Mouse (Mus musculus): Measurements from ENCODE around the gene Cbfa2t3. TPM values are rescaled to one million over a fixed set of nuclear protein-coding genes. Genes with fewer than 3 reads are reported as not detected.

Gene Cbfa2t3
- polyA plus RNA-seq, 2 experiments = 1.9 to 3.3 TPM

DNA sequence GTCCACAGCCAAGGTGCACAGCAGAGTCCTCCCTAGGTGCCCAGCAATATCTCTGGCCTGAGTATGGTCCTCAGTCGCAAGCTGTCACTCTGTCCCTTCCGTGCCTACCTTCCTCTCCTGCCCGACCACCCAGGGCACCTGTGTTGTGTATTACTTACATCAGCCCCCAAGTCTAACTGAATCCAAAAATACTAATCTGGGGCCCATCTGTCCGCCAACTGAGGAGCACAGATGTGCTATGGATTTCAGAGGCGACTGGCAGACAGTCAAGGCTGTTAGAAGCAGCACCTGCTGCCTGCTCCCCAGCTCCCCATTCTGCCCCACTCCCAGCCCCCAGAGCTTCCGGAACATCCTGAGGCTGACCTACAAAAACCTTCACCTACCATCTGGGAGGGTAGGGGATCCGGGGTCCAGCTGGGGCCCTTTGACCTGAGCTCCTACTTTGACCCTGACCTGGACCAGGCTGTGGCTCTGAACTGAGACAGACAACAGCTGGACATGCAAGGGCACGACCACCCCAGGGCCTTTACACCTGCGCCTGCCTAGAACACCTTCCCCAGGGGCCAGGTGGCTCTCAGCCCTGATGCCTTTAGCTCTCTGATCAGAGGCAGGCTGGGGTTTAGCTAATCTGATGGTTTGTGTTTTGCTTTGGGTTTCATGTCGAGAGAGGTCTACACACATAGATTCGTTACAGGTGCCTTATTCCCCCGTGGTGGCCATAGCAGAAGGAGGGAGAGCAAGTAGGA lies 13.7 kb upstream of the Cbfa2t3 start:
- ATAC-seq (ENCODE audit: insufficient read depth) (no peak), DNase-seq (ENCODE audit: low read depth in 3 of 3, low spot score in 3 of 3) (no peak)
- WGBS (ENCODE audit: insufficient replicate concordance) = 26% methylated on average over 12 of the region's 12 CpGs
- H3K27ac ChIP-seq = no peak overlapping the region; the same call in 1 of the 2 replicates
- no peak overlapping the region for H3K4me3 ChIP-seq (ENCODE audit: insufficient read depth in 1 of 2, low read depth in 2 of 2, low read length in 2 of 2)
- no peaks in the 10 kb centered on the region for H3K36me3 ChIP-seq (replicated peaks; ENCODE audit: control insufficient read depth, insufficient read depth, low read depth)
- H3K4me1 ChIP-seq (replicated peaks; ENCODE audit: control insufficient read depth in 2 of 2, insufficient read depth in 2 of 2, low read length in 1 of 2) = peaks cover 19 to 26% of the 10 kb centered on the region in 2 experiments
- no peak for TF ChIP-seq EP300 (IDR thresholded peaks at IDR 0.05; ENCODE audit: low read depth)
- no peak for TF ChIP-seq CTCF (IDR thresholded peaks at IDR 0.05; ENCODE audit: low read depth)
- peaks cover 6% of the 10 kb centered on the region; the same call in 1 of the 2 replicates for H3K27me3 ChIP-seq (ENCODE audit: control insufficient read depth, insufficient read depth, low read length)
- peak overlapping the region; percentile 33 for H3K4me2 ChIP-seq (ENCODE audit: low read depth)
- H3K9me3 ChIP-seq (ENCODE audit: control insufficient read depth, low read length) = no peaks in the 10 kb centered on the region
- 0 out of 2 replicates have a peak overlapping the region, but pooled peaks have one; percentile 14 for H3K9ac ChIP-seq (replicated peaks)

DNA sequence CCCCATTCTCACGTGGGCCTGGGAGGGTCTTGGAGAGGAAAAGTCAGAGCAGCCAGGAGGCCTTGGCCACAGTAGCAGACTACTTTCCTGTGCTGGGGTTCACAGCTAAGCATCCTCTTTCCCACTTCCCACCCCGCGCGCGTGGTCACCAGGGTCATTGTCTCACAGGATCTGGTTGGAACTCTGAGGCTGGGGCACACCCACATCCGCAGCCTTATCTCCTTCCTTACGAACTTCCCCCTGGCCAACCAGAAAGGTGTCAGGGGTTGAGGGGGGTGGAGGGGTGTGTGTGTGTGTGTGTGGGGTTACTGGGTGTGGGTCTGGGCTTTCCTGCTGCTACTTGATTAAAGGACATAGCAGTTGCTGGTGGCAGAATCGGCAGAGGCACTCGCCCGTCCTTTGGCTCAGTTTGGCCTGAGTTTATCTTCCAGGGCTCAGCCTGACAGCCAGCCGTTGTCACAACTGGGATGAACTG lies 13.0 kb upstream of the Cbfa2t3 start:
- ATAC-seq (ENCODE audit: insufficient read depth) (peak; percentile 87), DNase-seq (ENCODE audit: low read depth in 3 of 3, low spot score in 3 of 3) (peak in 2 of 3 experiments; percentile 54 to 58)
- Histone ChIP-seq H3K4me3 (ENCODE audit: insufficient read depth in 1 of 2, low read depth in 2 of 2, low read length in 2 of 2) (no peak overlapping the region), H3K9ac (replicated peaks) (0 out of 2 replicates have a peak overlapping the region, but pooled peaks have one; percentile 15), H3K36me3 (replicated peaks; ENCODE audit: control insufficient read depth, insufficient read depth, low read depth) (no peaks in the 10 kb centered on the region), H3K4me1 (replicated peaks; ENCODE audit: control insufficient read depth in 2 of 2, insufficient read depth in 2 of 2, low read length in 1 of 2) (peaks cover 19 to 26% of the 10 kb centered on the region in 2 experiments), H3K27me3 (ENCODE audit: control insufficient read depth, insufficient read depth, low read length) (peaks cover 4% of the 10 kb centered on the region; the same call in 1 of the 2 replicates), H3K27ac (peak overlapping the region; percentile 34), H3K9me3 (ENCODE audit: control insufficient read depth, low read length) (no peaks in the 10 kb centered on the region), H3K4me2 (ENCODE audit: low read depth) (peak overlapping the region; percentile 33)
- WGBS (ENCODE audit: insufficient replicate concordance) = 7% methylated on average over 11 of the region's 11 CpGs
- TF ChIP-seq EP300 (IDR thresholded peaks at IDR 0.05; ENCODE audit: low read depth) (peak; percentile 68), CTCF (IDR thresholded peaks at IDR 0.05; ENCODE audit: low read depth) (no peak)

DNA sequence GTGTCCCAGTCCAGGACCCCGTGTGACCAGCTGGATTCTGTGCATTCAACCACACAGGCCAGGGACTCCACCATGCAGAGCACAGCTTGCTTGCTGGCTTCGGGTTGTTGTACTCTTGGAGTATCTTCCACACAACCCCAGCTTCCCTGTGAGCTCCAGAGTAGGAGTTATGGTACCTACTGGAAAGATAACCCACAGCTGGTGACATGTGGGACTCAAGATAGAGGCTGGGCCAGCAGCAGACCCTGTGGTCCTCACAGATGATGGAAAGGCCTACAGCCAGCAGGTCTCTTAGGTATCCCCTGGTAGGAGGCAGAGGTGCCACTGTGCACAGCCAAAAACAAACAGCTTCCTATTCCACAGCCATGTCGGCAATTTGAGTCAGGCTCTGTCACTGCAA lies 12.6 kb upstream of the Cbfa2t3 start:
- no peak for TF ChIP-seq CTCF (IDR thresholded peaks at IDR 0.05; ENCODE audit: low read depth)
- TF ChIP-seq EP300 (IDR thresholded peaks at IDR 0.05; ENCODE audit: low read depth) = 0 out of 2 replicates have a peak, but pooled peaks have one; percentile 15
- no peak for DNase-seq (ENCODE audit: low read depth in 3 of 3, low spot score in 3 of 3)
- H3K9me3 ChIP-seq (ENCODE audit: control insufficient read depth, low read length) = no peaks in the 10 kb centered on the region
- H3K36me3 ChIP-seq (replicated peaks; ENCODE audit: control insufficient read depth, insufficient read depth, low read depth) = no peaks in the 10 kb centered on the region
- peak; percentile 66 for ATAC-seq (ENCODE audit: insufficient read depth)
- WGBS (ENCODE audit: insufficient replicate concordance) = 25% methylated on average over 3 of the region's 3 CpGs
- peaks cover 19 to 26% of the 10 kb centered on the region in 2 experiments for H3K4me1 ChIP-seq (replicated peaks; ENCODE audit: control insufficient read depth in 2 of 2, insufficient read depth in 2 of 2, low read length in 1 of 2)
- 0 out of 2 replicates have a peak overlapping the region, but pooled peaks have one; percentile 15 for H3K9ac ChIP-seq (replicated peaks)
- peaks cover 6% of the 10 kb centered on the region; the same call in 1 of the 2 replicates for H3K27me3 ChIP-seq (ENCODE audit: control insufficient read depth, insufficient read depth, low read length)
- peak overlapping the region; percentile 34 for H3K27ac ChIP-seq
- H3K4me3 ChIP-seq (ENCODE audit: insufficient read depth in 1 of 2, low read depth in 2 of 2, low read length in 2 of 2) = no peak overlapping the region
- peak overlapping the region; percentile 33 for H3K4me2 ChIP-seq (ENCODE audit: low read depth)

DNA sequence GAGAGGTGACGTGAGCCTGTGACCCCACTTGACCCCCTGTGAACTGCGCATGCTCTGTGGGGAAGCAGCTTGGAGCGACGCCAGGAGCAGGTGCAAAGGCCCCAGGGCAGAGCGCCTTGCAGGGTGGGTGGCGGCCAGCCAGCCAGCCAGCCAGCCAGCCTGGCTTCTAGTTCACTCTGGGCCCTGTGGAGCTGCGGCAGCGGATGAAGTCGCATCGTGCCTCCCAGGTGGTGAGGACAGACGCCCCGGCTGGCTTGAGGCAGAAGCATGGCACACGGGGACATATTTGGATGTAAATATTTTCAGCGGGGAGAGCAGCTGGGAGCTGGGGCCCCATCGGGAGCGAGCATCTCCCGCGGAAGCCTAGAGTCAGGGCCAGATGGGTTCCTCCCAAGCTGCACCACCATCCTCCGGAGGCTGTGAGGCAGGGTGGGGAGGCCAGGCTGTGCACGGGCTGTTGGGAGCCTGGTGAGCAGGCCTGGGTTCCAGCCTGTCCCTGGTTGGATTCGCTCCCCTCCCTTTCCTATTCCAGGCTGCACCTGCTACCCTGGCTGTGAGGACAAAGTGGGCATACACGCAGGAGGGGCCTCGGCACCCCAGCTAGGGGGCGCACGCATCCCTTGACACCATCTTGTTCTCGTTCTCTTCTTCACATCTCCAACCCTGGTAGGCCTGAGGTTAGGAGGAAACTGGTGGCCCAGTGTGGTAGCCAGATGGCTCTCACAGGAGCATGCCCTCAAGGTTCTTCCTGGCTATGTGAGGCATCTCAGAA lies 10.6 kb upstream of the Cbfa2t3 start:
- DNase-seq (ENCODE audit: low read depth in 3 of 3, low spot score in 3 of 3) (no peak), ATAC-seq (ENCODE audit: insufficient read depth) (no peak)
- no peaks in the 10 kb centered on the region for H3K9me3 ChIP-seq (ENCODE audit: control insufficient read depth, low read length)
- no peak overlapping the region for H3K4me3 ChIP-seq (ENCODE audit: insufficient read depth in 1 of 2, low read depth in 2 of 2, low read length in 2 of 2)
- WGBS (ENCODE audit: insufficient replicate concordance) = 59% methylated on average over 26 of the region's 26 CpGs
- H3K36me3 ChIP-seq (replicated peaks; ENCODE audit: control insufficient read depth, insufficient read depth, low read depth) = no peaks in the 10 kb centered on the region
- H3K4me1 ChIP-seq (replicated peaks; ENCODE audit: control insufficient read depth in 2 of 2, insufficient read depth in 2 of 2, low read length in 1 of 2) = peaks cover 23 to 34% of the 10 kb centered on the region in 2 experiments
- H3K27ac ChIP-seq = no peak overlapping the region
- H3K9ac ChIP-seq (replicated peaks) = no peak overlapping the region
- TF ChIP-seq CTCF (IDR thresholded peaks at IDR 0.05; ENCODE audit: low read depth) = peak; percentile 76
- TF ChIP-seq EP300 (IDR thresholded peaks at IDR 0.05; ENCODE audit: low read depth) = no peak
- no peak overlapping the region for H3K4me2 ChIP-seq (ENCODE audit: low read depth)
- H3K27me3 ChIP-seq (ENCODE audit: control insufficient read depth, insufficient read depth, low read length) = peaks cover 5% of the 10 kb centered on the region; the same call in 1 of the 2 replicates

All from liver, embryonic 14.5 days (tissue).